Mouse (Mus musculus) layer of hippocampus, adult 11-12 months (tissue): ENCODE results near the gene Olfm1.

ENCODE experiments used
- DNase-seq: peaks from one replicate; pipeline ENCODE4 v3.0.0; 2022; ENCODE audit warnings: low spot score

The Olfm1 gene

DNA sequence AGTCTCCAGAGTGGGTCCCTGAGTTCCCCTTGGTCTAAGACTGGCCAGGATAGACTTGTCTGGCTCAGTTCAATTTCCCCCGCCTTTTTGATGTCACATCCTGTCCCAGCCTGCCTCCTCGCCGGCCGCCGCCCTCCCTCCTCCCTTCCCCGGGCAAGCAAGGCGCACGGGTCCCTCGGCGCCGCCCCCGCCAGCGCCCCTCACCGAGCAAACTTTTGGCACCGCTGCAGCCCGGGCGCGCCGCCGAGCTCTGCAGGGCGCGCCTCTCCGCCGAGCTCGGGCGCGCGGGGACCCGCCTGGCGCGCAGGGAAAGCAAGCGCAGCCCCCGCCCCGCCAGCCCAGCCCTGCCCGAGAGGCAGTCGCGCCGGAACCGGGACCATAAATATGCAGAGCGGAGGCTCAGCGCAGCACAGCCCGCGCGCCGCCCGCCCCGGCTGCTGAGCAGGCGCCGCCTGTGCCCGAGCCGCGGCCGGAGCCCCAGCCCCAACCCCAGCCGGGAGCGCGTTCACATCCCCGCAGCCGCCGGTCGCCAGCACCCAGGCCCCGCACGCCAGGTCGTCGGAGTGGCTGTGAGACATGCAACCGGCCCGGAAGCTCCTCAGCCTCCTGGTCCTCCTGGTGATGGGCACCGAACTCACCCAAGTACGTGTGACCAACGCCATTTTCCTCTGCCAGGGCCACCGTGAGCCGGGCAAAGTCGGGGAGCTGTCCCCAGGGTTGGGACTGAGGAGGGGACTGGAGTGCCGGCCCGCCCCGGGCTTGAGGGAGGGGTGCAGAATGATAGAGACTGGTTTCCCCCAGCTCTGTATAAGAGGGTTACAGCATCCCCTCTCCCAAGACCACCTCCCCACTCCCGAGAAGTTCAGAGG lies at the start of gene Olfm1:
Olfm1 (plus strand) TSS at position 172 of the 869 bp plus-strand sequence.
- peak; percentile 76 for DNase-seq

DNA sequence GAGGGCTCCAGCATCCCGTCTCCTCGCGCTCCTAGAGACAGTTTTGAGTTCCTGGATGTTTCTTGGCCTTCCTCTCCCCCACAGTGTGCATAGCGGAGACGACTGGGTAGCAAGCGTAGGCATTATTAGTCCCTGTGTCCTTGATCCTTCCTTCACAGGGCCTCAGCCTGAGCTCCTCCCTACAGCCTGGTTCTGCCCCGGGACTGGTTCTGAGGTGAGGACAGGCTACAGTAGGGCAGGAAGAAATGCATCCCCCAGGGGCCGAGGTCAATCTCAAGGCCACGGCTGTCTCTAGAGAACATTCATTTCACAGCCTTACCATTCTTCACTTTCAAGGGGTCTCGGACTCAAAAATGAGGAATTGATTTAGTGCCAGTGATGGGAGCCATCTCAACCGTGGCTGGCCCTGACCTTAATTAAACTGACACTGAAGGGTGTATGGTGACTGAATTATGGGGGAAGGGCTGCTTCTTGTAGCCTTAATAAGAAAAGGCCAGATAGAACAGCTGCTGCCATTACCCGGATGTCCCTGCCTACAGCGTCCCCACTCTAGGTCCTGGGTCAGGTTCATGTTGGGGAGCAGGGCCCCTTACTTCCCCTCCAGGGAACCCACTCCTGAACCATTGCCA lies 49.3 kb upstream of the Olfm1 start:
- no peak for DNase-seq

DNA sequence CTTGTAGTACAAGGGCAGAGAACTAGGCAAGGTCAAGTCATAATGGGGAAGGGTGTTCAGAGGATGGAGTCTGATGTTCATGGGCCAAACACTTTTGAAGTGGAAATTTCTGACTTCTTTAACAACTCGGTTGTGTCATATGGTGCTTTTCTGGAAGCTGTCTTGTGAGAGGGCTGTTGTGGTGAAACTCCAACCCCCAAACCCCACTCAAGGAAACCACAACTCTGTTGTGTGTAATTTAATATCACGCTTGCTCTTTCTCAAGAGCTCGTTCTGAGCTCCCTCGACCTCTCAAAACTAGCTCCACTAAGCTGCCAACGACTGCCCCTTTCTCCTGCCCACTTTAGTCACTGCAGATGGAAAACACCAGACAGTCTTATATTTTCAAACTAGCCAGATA lies 47.1 kb upstream of the Olfm1 start:
- no peak for DNase-seq

DNA sequence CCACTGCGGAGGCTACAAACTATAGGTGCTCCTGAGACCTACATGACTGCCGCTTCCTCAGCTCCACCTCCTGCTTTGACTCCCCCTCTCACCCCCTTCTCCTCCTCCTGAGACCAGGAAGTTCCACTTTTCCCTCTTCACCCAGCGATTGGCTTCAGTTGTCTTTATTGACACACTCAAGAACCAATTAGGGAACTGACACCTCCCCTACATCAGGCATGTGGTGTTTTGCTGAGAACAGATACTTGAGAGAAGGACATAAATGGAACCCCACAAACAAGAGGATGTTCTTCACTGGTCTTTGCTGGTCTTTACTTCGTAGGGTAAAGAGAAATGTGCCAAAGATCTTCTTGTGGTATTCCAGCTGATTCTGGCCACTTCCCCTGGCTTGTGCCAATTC lies 46.6 kb upstream of the Olfm1 start:
- DNase-seq = no peak

DNA sequence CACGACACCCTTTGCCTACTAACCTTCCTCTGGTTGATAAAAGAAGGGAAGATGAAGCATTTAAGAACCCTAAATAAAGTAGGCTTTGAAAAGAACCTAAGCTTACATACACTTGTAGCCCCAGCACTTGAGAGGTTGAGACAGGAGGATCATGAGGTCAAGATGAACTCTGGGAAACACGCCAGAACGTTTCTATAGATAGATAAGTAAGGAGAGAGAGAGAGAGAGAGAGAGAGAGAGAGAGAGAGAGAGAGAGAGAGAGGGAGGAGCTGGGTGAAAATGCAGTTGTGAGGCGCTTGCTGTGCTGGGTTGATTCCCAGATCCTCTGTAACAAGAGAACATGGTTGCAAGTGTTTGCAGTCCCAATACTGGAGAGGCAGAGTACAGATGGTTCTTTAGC lies 46.1 kb upstream of the Olfm1 start:
- DNase-seq = no peak

DNA sequence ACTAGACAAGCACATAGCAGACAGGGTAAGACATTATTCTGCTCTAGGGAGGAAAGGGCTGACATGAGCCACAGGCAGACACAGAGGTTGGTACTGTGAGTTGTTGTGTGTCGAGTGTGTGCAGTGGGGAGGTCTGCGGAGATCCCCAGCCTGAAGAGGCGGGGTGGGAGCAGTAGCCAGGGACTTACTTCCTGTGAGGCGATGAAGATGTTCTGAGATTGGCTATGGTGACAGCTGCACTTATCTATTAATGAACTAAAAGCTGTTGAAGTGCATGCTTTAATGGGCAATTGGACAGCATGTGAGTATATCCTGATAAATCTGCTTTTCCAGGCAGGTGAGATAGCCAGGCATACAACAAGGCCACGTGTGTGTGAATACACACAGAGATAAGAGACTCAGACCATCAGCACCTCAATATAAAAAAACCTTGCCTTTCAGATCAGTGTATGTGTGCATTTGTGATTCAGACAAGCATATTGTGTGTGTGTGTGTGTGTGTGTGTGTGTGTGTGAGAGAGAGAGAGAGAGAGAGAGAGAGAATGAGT lies 45.5 kb upstream of the Olfm1 start:
- no peak for DNase-seq

DNA sequence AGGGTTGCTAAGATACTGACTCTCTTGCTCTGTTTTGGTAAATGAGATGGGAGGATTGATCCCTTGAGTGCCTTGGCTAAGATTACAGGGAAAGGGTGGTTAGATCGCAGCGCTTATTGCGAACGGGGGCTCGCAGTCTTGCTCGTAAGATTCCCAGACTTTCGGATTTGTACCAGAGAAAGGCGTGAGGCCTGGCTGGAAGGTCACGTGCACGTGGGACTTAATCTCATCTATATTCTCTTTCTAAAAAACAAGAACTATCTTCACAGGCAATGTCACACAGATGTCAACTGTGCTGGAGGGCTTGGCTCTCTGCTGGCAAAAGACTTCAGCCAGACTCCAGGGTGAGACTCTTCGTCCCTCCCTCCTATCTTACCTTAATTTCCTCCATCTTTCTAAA lies 43.1 kb upstream of the Olfm1 start:
- no peak for DNase-seq

DNA sequence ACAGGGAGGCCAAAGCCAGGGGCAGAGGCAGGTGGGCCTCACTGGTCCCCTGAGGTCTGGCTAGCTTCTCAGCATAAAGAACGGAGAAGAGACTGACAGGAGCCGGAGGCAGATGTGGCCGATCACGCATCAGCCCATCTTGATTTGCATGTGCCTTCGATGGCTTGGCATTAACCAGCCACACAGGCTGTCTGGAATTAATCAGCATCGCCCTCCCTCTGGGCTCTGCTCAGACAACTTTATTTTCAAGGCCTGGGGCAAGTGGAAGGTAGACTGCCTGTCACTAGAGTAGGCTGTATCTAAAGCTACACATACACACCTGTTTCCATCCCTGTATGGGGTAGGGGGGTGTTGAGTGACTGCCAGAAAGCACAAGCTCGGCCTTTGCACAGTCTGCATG lies 32.2 kb upstream of the Olfm1 start:
- no peak for DNase-seq

DNA sequence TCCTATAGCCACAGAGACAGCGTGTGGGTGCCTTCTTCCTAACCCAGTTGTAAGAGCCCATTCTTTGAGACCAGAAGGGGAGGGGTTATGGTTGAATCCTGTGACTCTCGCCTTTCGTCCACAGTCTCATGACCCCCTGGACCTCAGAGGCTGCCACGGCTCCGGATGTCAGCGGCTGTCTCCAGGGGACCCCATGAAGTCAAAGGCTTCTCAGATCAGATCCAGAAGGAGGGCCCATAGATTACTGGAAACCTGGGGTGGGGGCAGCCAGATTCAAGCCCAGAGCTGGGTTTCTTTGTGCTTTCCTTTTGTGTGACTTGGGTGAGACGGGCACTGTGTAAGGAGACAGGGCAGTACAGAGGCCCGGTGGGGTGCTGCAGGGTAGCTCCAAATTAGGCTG lies 27.2 kb upstream of the Olfm1 start:
- no peak for DNase-seq

DNA sequence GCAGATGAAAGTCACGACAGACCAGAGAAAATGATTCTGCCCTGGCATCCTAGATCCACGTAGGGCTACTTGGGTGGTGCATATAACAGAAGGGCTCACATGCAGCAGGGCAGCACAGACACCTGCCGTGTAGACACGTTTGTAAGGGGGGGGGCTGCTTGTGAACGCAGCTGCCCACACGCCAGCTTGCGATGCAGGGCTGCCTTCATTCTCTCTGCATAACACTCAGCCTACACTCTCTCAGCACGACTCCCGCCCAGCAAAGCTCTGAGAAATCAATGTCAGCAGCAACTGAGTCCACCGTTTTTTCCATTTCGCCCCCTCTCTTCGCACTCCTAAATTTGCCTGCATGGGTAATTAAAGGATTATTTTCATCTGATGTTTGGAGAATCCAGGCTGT lies 23.5 kb upstream of the Olfm1 start:
- DNase-seq = peak; percentile 78

DNA sequence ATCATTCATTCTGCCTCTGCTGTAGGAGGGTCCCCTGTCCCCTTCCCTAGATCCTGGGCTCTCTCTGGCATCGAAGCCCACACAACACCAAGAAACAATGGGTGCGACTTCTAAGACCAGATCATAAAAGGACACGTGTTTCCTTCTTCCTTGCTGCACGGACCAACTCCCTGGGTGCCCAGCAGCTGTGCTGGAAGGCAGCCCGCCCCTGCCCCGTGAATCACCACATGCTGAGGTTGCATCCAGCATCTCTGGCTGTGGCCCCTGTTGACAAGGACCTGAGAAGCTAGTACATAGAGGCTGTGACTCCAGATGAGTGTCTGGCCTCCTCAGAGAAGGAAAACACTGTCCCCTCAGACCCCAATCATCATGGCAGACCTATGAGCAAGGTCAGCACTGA lies 20.8 kb upstream of the Olfm1 start:
- no peak for DNase-seq

DNA sequence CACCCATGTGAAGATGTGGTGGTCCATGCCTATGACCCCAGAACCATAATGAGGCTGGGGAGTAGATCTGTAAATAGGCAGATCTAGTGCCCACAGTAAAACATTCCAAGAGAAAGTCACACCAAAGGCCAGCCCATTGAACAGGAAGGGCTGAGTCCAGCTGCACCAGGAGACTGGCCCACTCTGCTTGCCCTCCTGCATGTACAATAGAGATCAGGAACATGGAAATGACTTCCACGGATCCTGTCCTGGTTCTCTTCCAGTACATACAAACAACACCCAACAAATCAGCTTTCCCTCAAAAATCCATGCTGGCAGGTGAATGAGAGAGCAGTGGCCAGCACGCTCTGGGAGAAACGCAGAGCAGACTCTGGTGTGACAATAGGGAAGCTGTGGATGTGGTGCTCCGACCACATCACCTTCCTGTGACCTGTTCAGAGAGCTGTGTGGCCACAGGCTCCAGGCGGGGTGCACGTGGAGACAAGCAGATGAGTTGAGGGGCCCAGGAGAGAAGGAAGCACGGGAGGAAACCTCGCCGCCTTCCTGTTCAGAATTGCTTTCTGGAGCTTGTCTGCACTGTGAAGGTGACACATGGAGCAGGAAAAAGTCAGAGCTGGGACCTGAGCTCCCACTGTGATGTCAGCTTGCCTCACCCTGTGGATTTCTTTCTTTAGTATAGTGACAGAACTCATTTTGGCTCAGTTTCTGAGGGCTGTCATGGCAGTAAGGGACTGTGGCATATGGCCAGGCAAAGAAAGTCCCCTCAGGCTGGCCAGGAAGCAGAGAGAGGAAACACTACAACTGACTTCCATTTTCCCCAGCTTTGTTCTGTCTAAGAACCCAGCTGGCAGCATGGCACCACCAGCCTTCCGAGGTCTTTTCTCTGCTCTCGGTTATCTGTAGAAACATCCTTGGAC lies 19.3 kb upstream of the Olfm1 start:
- DNase-seq = no peak

DNA sequence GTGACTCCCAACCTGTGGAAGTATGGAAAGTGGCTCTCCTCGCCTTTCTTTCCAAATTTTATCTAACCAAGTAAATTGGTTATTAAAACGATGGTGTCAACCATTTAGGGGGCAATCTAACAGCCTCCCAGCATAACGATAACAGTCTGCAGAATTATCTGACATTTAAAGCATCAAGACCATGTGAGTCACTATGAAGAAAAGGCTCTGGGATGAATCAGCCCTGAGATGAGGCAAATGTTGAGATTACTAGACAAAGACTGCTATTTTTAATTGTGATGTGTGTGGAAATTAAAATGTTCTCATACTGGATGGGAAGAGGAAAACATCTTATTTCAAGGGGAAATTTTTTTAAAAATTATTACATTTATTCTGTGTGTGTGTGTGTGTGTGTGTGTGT lies 18.4 kb upstream of the Olfm1 start:
- DNase-seq = no peak

DNA sequence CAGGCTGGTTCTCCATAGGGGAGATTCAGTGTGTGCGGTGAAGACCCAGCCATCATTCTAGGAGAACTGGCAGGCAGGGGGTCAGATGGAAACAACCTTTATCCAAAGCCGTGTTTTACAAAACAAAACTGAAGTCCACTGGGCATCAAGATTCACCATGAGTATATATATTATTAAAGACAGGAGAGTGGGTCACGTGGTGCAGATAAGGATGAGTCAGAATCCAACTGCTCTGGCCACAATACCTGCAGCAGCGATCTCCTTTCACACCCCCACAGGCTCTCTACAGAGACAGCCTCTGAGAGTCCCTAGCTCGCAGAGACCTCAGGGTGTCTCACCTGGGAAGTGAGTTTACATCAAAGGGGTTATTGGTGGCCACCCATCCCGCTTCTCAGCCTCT lies 14.2 kb upstream of the Olfm1 start:
- no peak for DNase-seq

DNA sequence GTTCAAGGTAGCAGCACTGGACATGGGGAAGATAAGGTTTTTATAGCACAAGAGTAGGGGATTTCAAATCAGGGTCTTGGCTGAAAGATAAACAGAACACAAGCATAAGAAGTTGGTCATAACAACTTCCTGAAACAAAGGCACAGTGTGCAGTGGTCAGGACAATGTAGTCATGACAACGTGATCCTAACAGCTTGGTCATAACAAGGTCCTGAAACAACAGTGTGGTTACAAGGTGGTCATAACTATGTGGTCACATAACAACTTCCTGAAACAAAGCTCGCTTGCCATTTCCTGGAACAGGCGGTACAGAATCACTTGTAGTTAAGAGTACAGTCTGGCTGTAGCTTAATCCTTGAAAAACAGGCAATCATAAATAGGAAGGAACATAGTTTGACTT lies 12.7 kb upstream of the Olfm1 start:
- no peak for DNase-seq

DNA sequence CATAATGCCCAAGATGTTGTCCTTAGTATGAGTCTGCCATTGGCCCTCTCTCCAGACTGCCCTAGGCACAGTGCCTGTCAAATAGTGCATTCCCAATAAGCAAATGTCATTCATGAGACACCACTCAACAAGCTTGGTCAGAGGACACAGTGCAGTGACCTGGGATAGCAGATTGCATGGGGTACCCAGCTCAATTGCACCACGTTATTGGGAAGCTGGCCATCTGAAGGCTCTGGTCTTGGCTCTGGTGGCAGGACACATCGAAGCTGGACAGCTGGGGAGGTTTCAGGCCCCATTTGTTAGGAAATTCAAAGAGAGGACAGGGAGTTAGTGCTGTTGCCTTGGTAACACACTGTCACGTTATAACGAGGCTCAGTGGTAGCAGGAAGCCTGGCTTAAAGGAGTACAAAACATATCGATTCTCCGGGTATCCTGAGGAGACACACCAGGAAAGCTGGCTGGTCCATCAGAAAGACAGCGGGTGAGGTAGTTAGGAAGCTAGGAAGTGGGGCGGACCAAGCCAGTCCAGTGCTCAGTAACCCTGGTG lies 4.3 kb upstream of the Olfm1 start:
- no peak for DNase-seq

DNA sequence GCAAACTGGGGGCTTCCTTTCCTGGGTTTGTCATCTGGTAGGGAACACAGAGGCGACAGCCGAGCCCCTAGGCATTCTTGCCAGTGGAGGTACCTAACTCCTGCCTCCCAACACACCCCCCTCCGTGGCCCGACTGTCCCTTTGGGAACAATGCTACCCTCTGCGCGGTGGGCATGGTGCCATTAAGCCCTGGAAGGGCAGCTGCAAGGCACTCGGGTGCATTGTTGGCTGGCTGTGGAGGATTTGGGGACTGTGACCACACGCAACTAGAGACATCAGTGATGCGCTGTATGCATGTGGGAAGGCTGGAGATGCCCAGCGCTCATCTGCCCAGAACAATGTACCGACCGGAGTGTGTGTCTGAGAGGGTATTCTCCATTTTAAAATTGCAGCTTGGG lies 897 bp downstream of the Olfm1 start:
- peak; percentile 60 for DNase-seq

DNA sequence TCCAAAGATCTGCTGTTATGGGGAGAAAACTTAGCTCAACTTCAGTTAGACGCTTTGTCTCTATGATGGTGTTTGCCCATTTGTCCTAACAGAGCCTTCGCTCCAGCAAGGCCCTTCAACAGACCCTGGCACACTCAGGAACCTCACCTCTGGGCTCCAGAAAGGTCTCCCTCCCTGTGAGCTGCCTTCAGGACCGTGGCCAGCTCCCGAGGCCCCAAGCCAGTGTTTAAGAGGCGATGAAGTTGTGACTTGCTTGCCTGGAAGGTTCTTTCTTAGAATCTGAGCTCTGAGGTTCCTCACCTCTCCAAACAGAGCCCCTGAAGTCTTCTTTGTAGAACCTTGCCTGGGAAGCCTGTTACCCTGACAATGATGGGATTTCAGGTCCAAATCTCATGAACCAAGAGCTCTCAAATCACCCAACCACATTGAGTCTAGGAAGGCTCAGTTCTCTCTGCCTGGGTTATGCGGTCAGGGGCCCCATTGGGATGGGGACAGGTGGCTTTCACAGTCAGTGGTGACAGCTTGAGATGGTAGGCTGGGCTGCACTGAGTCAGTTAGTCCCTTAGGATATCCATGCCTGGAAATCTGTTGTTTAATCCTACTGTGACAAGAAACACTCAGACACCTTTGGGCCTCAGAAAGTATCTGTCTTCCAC lies 2.3 kb downstream of the Olfm1 start:
- no peak for DNase-seq

DNA sequence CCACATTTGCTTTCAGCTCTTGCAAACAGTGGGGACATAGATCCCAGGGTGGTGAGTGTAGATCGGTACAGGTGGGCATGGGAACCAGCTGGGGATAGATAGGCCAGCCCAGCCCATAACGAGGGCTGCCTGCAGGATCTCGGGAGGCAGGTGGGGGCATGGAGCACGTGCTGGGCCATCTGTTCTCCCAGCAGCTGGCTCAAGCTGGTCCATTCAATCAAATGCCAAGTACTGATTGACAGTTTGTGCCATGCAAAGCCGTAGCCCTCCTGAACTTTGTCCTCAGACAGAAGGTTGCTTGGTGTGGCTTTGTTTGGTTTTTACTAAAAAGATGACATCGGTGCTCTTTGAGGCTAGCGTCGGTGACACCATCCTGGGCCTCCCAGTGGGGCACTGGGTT lies 2.9 kb downstream of the Olfm1 start:
- DNase-seq = no peak

DNA sequence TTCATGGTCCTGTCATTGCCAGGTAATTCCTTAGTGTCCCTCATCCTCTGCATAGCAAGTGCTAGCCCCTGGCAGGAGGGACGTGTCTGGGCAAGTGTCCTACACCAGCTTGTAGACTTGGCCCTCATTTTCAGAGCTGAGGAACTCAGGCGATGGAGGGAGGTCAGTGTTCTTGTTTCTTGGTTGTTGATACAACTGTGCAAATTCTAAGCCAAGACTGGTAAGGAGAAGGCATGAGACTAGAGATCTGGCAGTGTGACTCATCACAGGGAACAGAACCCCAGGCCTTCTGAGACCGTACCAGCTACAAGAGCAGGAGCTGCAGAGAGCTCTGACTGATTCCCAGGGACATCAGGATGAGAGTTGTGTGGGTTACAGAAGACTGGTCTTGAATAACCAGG lies 8.6 kb downstream of the Olfm1 start:
- no peak for DNase-seq

DNA sequence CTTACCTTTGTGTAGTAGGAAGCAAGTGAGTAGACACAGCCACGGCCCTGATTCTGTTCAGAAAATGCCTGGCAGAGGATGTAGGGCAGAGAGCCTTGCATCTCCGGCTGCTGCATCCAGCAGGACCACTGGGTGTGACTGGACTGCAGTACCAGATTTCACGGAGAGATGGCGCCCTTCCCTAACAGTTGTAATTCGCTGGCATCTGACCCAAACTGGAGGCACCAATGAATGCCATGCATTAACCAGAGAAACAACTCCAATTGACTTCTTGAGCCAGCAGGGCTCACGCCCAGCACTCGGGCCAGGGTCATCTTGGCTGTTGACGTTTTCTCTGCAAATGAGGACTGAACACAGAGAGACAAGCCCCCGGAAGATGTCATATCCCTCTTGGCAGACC lies 11.4 kb downstream of the Olfm1 start:
- peak; percentile 96 for DNase-seq
